Mouse (Mus musculus): Measurements from ENCODE around the gene Setmar.

Gene Setmar
- long read RNA-seq, experiment 1, partial matches to known transcripts = 0 of 1 reads
- long read RNA-seq, experiment 1, other reads (novel, unspliced or antisense) = 1 of 1 reads
- long read RNA-seq, experiment 2, partial matches to known transcripts = 0 of 1 reads
- long read RNA-seq, experiment 2, other reads (novel, unspliced or antisense) = 0 of 1 reads

DNA sequence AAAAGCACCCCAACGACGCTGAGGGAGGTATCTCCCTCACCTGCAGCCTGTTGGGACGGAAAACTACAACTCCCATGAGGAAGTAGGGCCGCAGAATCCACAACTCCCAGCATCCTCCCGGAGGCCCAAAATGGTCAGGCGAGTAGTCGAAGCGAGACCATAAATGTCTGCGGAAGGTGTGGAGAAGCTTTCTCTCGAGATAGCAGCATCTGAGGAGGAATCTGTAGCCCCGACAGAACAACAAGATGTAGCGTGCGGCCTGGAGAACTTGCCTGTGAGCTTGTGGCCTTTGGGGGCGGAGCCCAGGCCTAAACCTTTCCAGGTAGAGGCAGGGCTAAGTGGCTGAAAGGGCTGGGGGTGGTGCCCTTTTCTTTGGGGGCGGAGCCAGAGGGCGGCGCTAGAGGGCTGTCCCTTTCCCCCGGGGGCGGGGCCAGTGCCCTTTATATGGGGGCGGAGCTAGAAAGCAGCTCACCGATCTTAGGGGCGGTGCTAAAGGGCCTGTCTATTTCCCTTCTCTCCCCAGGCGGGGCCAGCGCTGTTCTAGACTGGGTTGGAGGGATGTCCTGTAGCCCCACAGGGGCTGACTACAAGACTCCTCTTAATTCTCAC, at the start of gene Setmar:
Gene Setmar (plus strand): TSS at position 128 of the 609 bp plus-strand sequence.
- intact Hi-C loops (cut with DNase I) = no loop called here

DNA sequence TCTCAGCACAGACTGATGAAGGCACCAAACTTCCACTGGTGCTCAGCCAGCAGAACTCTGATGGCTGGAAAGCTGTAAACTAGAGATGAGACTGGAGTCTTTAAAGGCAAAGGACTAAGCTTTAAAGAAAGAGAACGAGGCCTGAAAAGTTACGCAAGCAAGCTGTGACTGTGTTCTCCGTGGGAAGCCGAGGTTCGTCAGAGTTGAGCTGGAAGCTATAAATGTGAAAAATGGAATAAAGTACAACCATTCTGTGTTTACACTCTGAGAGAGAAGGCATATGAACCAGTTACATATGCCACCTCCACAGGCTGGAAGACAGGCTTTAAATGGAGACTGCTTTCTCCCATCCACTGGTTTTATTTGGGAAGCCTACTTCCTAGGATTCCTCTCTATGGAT, 43.2 kb upstream of the Setmar start:
- intact Hi-C loops (cut with DNase I) = no loop called here

DNA sequence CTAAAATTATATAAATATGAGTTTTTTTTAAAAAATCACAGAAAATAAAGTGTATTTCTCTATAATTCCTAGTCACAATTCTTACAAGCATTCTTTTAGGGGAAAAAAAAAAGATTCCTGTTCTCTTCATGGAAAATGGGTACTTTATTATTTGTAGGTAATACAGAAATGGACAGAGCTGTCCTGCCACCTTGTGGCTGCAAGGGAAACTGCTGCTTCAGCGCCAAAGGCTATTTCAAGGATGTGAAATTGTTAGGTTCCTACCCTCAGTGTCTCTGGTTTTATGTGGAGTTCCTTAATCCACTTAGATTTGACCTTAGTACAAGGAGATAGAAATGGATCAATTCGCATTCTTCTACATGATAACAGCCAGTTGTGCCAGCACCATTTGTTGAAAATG, 9.8 kb upstream of the Setmar start:
- intact Hi-C loops (cut with DNase I) = loop anchor here (5.0 kb wide), 1 partner anchor 1253 kb away; the partner anchor contains the start of gene Crbn

DNA sequence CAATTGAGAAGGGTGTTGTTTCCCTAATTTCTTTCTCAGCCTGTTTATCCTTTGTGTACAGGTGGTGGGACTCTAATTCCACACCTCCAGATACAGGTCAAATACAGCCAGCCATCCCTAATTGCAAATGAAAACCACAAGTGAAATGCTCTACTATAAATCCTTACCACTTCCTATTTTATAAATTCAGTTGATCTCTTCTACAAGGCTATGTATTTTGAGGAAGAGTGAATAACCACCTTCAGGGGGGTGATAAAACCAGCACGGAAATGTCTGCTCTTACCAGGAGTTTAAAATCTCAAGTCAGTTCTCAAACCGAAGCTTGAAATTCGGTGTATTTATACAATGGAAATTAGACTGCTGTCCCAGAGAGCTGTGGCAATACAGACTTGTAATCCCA, 8.9 kb upstream of the Setmar start:
- intact Hi-C loops (cut with DNase I) = loop anchor here (5.0 kb wide), 1 partner anchor 1254 kb away; the partner anchor contains the start of gene Crbn

DNA sequence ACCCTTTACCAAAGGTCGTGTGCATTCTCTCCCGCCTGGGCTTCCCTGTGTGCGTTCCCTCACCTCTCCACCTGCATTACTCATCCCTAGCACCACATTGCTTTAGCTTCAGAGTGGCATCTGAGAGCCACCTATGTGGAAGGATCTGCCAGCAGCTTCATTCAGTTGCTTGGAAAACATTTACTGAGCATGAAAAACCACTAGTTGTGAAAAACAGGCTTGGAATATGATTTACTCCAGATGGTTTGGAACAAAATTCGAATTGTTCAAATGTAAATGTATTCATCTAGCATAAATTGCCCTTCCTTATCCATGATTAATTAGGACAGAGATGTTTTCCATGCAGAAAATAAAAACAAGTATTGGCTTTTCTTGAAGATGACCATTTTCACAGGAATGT, 7.5 kb upstream of the Setmar start:
- intact Hi-C loops (cut with DNase I) = loop anchor here (5.0 kb wide), 1 partner anchor 1255 kb away; the partner anchor contains the start of gene Crbn

DNA sequence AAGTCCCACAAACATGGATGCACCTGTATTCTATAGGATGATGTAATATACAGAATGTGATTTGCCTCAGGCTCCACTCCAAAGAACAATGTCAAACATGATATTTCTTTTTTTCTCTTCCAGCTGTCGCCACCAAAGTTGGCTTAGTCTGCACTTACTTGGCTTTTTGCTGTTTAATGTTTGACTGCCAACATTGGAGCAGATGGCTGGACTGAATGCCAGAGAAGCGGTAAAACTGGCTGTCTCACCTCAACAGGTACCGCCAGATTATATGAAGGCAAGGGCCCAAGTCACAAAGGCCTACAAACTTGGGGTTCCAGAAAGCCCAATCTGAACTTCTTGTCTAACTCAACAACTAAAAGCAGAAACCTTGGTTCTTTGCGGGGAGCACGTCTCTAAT, 6.8 kb upstream of the Setmar start:
- intact Hi-C loops (cut with DNase I) = loop anchor here (5.0 kb wide), 1 partner anchor 1256 kb away; the partner anchor contains the start of gene Crbn

DNA sequence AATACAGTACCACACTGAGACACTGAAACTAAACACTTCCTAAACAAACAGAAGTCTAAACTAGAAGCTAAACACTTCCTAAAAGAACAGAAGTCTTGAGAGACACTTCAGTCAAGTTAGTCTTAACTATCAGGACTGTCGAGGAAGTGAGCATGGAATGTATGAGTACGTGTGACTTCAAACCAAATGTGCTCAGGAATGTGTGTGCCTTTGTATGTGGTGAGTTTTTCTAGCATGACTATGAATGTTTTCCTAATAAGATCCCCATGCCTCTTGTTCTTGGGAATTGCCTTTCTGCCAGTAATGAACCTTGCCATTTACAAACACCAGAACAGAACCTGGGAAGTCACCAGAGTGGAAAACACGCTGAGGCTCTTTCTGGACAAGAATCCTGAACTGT, 3.7 kb upstream of the Setmar start:
- intact Hi-C loops (cut with DNase I) = no loop called here

DNA sequence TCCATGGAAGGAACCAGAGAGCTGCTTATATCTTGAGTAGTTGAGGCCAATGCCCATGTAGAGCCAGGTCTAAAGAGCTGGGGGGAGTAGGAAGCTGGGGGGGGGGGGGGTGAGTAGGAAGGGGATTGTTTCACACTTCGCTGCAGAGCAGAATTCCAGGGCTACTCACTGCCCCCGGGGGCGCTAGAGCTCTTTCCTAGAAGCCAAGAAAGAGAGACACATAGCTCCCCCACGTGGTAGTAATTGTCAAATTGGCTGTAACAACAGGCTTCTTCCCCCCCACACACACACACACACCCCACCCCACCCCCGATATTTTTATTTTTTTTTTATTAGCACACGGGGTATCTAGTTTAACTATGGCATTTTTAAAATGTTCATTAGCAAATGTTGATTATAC, 738 bp downstream of the Setmar start:
- intact Hi-C loops (cut with DNase I) = no loop called here

DNA sequence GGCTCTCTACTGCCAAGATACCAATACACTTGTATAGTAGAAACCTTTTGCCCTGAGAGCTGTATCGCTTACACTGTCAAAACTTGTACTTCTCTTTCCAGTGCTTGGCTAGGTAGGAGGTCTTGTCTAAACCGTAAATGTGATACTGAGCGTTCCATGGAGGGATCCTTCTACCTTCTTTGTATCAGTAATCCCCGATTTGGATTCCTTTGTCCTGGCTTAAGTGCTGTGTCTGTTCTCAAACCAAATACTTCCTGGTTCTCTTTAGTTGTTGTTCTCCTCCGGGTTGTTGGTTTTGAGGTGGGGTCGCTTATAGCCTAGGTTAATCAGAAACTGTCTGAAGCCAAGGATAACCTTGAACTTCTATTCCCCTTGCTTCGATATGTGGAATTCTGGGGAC, 6.1 kb downstream of the Setmar start:
- intact Hi-C loops (cut with DNase I) = no loop called here

DNA sequence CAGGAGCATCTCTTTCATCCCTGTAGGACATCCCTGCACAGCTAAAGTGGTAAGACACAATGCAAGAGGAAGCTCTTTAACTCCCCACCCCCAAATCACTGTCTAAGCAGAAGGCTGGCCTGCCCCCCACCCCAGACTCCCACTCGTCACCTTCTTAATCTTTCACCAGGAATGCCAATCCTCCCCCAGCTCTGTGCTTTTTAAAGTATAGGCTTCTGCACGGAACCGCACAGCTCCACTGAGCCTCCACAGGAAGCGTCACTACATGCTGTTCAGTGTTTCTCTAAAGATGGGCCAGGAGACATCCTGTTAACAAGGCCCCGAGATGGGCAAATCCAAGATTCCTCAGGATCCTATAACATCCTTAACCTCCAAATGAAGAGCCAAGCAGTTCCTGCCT, 8.2 kb downstream of the Setmar start:
- intact Hi-C loops (cut with DNase I) = no loop called here

DNA sequence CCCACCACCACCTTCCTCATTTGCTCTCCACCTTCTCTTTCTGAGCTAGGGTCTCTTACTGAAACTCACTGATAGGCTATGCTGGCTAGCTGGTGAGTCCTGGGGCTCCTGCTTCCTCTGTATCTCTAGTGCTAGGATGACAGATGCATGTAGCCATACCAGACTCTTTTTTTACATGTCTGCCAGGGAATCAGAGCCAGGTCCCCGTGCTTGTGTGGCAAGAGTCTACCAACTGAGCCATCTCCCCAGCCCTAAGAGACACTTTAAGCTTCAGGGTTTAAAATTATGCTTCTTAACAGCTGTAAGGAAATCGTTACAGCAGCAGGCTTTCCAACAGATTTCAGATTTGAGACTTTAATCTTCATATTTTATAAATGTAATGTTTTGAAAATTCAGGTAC, 9.1 kb downstream of the Setmar start:
- intact Hi-C loops (cut with DNase I) = no loop called here

DNA sequence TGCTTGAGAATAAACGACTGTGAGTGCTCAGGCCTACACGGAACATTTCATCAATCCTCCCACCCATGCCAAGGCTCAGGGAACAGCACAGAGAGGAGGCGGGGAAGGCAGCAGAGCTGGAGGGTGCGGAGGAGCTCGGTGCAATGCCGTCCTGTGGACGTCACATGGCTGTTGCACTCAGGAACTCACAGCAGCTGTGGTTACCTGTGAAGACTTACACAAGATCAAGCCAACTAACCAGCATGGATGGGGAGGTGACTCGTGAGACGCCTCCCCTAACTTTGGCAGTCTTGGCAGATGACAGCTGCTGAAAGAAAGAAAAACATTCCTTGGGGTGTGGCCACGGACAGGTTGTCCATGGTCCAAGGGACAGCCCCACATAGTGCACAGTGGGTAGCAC, 9.8 kb downstream of the Setmar start:
- intact Hi-C loops (cut with DNase I) = no loop called here

DNA sequence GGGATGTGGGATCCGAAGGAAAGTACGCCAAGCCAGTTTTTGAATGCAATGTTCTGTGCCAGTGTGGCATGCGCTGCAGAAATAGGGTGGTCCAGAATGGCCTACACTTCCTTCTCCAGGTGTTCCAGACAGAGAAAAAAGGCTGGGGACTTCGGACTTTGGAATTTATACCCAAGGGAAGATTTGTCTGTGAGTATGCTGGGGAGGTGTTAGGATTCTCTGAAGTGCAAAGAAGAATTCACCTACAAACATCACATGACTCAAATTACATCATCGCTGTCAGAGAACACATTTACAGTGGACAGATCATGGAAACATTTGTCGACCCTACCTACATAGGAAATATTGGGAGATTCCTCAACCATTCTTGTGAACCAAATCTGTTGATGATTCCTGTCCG, 11.0 kb downstream of the Setmar start:
- intact Hi-C loops (cut with DNase I) = no loop called here

DNA sequence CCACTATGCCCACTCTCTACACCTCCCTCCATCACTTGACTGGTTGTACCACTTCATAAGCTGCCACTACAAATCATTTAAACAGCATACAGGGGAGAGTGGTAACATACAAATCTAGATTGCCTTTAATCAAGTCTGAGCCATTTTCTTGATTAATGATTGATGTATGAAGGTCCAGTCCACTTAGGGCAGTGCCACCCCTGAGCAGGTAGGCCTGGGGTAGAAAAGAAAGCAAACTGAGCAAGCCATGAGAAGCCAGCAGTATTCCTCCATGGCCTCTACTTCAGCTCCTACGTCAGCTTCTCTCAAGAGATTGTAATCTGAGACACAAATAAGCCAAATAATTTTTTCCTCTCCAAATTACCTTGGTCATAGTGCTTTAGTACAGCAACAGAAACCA, 26.5 kb downstream of the Setmar start:
- intact Hi-C loops (cut with DNase I) = loop anchor here (10.0 kb wide), 1 partner anchor 644 kb away; no protein-coding TSS in a partner anchor

DNA sequence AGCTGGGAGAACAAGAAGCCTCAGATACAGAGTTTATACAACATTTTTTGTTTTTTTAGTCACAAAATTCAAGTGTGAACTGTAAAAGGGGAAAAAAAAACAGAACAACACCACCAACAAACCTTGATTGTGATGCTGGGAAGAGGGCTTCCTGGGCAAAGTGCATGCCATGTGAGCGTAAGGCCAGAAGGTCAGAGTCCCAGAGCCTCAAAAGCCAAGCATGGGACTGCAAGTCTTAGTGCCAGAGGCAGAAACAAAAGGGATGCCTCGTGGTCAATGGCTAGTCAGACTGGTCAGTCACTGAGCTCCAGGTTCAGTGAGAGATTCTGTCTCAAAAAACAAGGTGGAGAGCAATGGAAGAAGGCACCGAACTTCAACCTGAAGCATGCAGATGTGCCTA, 27.8 kb downstream of the Setmar start:
- intact Hi-C loops (cut with DNase I) = loop anchor here (10.0 kb wide), 1 partner anchor 642 kb away; no protein-coding TSS in a partner anchor

DNA sequence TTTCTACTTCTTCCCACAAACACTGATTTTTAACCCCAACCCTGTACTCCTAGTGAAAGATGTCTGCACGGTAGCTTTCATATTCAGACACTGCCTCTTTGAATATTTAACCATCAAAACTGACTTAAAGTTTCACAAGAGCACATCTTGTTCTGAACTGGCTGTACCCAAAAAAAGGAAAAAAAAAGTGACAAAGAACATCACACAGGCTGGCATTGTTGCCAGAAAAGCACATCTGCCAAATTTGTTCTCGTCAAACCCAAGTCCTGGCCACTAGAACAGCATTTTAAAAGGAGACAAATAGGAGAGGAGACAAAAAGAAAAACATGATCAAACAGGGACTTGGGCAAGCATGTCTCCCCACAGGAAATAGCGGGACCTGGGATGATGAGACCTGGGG, 28.6 kb downstream of the Setmar start:
- intact Hi-C loops (cut with DNase I) = loop anchor here (10.0 kb wide), 1 partner anchor 641 kb away; no protein-coding TSS in a partner anchor

DNA sequence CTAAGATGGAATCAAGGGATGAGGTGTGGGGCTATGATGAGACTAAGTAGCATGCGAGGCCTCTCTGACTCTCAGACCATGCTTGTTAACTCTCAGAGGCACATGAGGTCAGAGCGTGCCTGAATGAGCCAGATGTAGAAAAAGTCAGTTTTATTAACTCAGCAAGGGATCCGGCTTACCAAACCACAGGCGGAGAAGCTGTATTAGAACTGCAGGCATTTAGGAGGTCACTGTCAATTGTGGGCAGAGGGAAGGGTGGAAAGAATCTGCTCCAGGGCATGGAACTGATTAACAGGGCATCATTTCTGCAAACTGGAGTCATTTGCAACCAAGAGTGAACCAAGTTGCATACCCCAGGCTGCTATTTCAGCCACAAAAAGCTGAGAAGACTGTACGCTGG, 30.6 kb downstream of the Setmar start:
- intact Hi-C loops (cut with DNase I) = loop anchor here (5.0 to 10.0 kb wide), 2 partner anchors 247 to 639 kb away; no protein-coding TSS in a partner anchor

DNA sequence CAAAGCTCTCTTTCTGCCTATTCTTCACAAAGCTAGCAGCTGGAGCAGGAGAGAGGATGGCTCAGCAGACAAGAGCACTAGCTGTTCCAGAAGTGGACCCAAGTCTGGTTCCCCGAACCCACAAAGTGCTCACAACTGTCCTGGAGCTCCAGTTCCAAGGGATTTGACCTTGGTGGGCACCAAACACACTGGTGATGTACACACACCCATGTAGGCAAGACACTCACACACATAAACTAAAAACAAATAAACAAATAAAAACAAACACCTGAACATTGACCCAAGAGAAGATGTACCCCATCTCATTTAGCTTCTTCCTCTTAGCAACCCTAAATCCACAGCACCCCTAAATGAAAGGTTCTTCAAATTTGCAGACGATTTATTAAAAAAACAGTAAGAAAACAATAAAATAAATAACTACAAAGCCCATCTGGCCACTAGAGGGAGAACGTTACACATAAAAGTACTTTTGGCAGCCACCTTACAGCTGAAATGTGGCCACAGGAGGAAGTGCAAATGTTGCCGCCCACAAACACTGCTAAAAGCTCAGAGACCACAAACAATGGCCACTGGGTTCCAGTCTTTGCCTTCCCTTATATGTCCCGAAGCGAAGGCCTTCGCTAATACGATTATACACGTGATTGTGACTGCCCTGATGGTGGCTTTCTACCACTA, 33.5 kb downstream of the Setmar start:
- intact Hi-C loops (cut with DNase I) = loop anchor here (2.0 to 10.0 kb wide), 3 partner anchors 244 to 636 kb away; no protein-coding TSS in a partner anchor

DNA sequence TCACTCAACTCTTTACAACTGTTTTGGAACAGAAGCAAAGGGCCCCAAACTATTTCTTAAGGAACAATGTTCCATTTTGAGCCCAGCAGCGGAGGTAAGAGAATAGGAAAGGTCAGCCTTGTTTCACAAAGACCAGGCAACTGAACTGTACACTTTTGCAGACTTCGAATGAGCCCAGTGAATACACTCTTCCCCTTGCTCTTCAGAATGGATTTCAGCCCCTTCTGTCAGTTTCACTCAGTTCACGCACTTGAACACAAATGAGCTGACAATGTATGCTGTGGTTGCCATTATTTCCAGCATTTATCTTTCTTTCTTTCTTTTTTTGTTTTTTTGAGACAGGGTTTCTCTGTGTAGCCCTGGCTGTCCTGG, 34.0 kb downstream of the Setmar start:
- intact Hi-C loops (cut with DNase I) = loop anchor here (2.0 to 10.0 kb wide), 3 partner anchors 243 to 636 kb away; no protein-coding TSS in a partner anchor

DNA sequence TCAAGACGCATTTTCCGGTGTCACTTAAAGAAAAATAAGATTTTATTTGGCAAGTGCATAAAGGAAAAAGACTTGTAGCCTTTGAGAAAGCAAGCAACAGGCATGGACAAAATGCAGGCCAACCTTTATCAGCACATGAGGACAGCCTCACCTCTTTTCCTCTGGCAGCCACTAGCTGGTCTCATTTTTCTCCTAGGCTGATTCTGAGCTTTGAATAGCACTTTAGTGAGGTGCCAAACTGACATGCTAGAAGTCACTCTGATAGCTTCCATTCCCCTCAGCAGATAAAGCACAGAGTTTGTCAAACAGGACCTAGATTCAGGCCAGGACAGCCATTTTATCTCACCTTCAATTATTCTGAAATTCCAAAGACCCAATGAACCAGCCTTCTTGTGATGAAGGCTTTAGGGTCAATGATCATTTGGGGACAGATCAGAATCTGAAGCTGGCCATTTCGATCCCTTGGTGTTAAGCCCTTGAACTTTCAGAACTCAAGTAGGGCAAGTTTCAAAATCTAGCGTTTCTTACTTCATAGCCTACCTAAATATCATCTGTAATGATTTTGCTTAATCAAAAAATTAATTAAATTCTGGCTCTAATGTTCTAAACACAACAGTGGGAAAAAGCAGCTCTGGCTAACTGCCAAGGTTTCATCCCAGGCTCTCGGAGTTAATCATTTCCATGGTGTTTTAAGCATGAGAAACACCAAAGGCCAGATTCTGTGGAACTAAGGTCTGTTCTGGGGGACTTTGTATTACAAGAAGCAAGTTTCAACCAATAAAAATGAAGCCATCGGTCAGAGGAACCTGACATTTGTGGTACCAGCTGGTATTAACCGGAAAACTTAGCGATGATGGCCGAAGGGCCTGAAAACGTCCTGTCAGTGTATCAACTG, 37.3 kb downstream of the Setmar start:
- intact Hi-C loops (cut with DNase I) = no loop called here

DNA sequence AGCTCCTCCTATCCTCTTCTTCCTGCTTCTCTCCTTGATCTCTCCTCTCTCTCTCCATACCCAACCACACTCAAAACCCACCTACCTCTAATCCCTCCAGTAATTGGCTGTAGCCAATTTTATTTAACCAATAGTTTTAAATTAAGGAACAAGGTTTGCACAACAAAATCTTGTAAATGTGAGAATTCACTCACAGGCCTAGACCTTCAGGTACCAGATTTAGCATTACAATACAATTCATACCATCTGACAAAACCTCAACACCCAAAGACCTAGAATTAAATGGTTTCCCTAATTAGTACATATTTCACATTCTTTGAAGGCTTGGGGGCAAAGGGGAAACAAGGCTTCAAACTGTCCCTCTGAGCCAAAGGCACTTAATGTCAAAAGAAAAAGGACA, 42.5 kb downstream of the Setmar start:
- intact Hi-C loops (cut with DNase I) = no loop called here
